Mouse (Mus musculus): ENCODE results near the gene Metap1d. TPM values are rescaled to one million over a fixed set of nuclear protein-coding genes. Genes with fewer than 3 reads are reported as not detected.

Metap1d gene
- polyA plus RNA-seq, 1 experiment from 2014 or later: 33.4 TPM

DNA sequence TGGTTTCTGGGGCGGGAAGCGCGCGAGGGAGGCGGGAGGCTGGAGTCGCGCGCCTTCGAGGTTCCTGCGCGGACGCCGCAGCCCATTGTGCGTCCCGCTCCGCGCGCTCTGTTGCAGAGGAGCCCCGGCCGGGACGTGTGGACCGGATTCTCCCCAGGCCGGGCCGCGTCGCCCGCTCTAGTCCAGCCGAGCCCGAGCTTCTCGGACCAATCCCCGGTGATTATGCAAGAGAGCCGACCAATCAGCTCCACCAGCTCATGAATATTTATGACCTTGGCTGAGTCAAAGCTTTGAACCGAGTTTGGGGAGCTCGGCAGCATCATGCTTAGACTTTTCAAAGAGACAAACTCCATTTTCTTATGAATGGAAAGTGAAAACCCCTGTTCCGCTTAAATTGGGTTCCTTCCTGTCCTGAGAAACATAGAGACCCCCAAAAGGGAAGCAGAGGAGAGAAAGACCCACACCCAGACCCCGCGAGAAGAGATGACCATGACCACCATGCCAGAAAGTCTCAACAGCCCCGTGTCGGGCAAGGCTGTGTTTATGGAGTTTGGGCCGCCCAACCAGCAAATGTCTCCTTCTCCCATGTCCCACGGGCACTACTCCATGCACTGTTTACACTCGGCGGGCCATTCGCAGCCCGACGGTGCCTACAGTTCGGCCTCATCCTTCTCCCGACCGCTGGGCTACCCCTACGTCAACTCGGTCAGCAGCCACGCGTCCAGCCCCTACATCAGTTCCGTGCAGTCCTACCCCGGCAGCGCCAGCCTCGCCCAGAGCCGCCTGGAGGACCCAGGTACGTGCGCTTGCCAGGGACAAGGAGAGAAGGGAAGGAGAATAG lies 76.7 kb downstream of the Metap1d start:
- Histone ChIP-seq H3K27me3 (peaks cover 99% of the 10 kb centered on the region), H3K9ac (peak overlapping the region; percentile 35; the same call in 1 of the 2 replicates), H3K9me3 (no peaks in the 10 kb centered on the region), H3K4me3 (peak overlapping the region; percentile 39), H3K4me1 (replicated peaks) (peaks cover 26% of the 10 kb centered on the region), H3K36me3 (no peaks in the 10 kb centered on the region), H3K27ac (no peak overlapping the region), H3K4me2 (peak overlapping the region; percentile 63)
- under 1% methylated on average over 59 of the region's 60 CpGs for WGBS
- peak; percentile 69 for ATAC-seq (ENCODE audit: low FRiP score)

- H3K9ac ChIP-seq: no peak overlapping the region
- WGBS: 1% methylated on average over 34 of the region's 34 CpGs
- no peaks in the 10 kb centered on the region for H3K36me3 ChIP-seq
- H3K27me3 ChIP-seq: peaks cover 97% of the 10 kb centered on the region
- H3K27ac ChIP-seq: no peak overlapping the region
- H3K9me3 ChIP-seq: no peaks in the 10 kb centered on the region
- ATAC-seq (ENCODE audit: low FRiP score): no peak
- peak overlapping the region; percentile 63; the same call in 1 of the 2 replicates for H3K4me2 ChIP-seq
- H3K4me3 ChIP-seq: peak overlapping the region; percentile 39; the same call in 1 of the 2 replicates
- peaks cover 26% of the 10 kb centered on the region for H3K4me1 ChIP-seq (replicated peaks)
These were observed 77.5 kb downstream of the Metap1d start for GRCm38 (mm10) chr2:71530391-71531123.

GRCm38 (mm10) chr2:71531124-71531590 lies 78.1 kb downstream of the Metap1d start:
- H3K27ac ChIP-seq: no peak overlapping the region

GRCm38 (mm10) chr2:71531990-71532970 lies 79.2 kb downstream of the Metap1d start:
- Histone ChIP-seq H3K4me1 (replicated peaks) (peaks cover 26% of the 10 kb centered on the region), H3K36me3 (no peaks in the 10 kb centered on the region), H3K27me3 (peaks cover 96% of the 10 kb centered on the region), H3K4me3 (no peak overlapping the region), H3K9me3 (no peaks in the 10 kb centered on the region), H3K9ac (no peak overlapping the region), H3K27ac (no peak overlapping the region), H3K4me2 (no peak overlapping the region)
- ATAC-seq (ENCODE audit: low FRiP score): no peak
- under 1% methylated on average over 43 of the region's 43 CpGs for WGBS

More at GRCm38 (mm10) chr2:71531124-71531590, 78.1 kb downstream of the Metap1d start:
- Histone ChIP-seq H3K4me2 (no peak overlapping the region), H3K4me3 (peak overlapping the region; percentile 3; the same call in 1 of the 2 replicates), H3K4me1 (replicated peaks) (peaks cover 26% of the 10 kb centered on the region), H3K27me3 (peaks cover 96% of the 10 kb centered on the region), H3K9me3 (no peaks in the 10 kb centered on the region), H3K36me3 (no peaks in the 10 kb centered on the region), H3K9ac (no peak overlapping the region)
- WGBS: 1% methylated on average over 12 of the region's 12 CpGs
- ATAC-seq (ENCODE audit: low FRiP score): no peak

GRCm38 (mm10) chr2:71533094-71533493 lies 80.0 kb downstream of the Metap1d start:
- Histone ChIP-seq H3K27me3 (peaks cover 96% of the 10 kb centered on the region), H3K4me1 (replicated peaks) (peaks cover 26% of the 10 kb centered on the region), H3K4me2 (no peak overlapping the region), H3K27ac (no peak overlapping the region), H3K9ac (no peak overlapping the region), H3K9me3 (no peaks in the 10 kb centered on the region), H3K36me3 (no peaks in the 10 kb centered on the region), H3K4me3 (no peak overlapping the region)
- ATAC-seq (ENCODE audit: low FRiP score): no peak
- WGBS: 6% methylated on average over 5 of the region's 5 CpGs

DNA sequence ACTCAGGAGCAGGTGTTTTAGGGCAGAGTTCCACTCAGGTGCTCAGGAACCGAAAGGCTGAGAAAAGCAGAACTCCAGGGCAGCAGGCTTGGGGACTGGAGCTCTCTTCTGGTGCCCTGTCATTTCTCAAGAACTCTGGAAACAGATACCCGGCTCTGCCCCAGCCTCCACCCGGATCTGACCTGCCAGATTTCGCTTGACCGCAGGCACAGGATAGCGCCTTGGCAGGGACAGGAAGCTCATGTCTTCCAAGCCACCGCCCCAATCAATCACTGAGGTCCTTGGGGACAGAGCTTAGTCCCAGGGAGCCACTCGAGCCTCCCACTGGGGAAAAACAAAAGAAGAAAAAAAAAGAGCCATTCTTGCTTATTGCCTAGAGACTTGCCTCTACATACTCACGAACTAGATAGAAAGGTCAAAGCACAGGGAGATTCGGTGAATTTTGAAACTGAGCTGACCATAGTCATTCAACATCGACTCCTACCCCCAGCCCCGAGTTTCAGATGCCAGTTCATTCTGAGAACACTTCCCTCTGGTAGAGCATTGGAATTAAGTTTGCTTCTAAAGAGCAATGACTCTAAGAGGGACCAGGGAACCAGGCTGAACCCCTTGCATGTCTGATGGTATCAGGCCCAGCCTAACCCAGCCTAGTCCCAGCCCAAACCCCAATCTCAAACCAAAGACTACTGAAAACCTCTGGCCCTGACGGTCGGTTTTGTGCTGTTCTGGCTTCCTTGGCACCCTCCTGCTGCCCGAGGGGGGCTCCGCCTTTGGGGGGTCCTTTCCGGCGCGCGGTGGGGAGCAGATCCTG lies 81.4 kb downstream of the Metap1d start:
- no peak overlapping the region for H3K4me3 ChIP-seq

GRCm38 (mm10) chr2:71540611-71541417 lies 87.7 kb downstream of the Metap1d start:
- H3K4me2 ChIP-seq: peak overlapping the region; percentile 23
- ATAC-seq (ENCODE audit: low FRiP score): no peak
- H3K4me3 ChIP-seq: peak overlapping the region; percentile 7; the same call in 1 of the 2 replicates

More for the DNA sequence above, 81.4 kb downstream of the Metap1d start:
- ATAC-seq (ENCODE audit: low FRiP score): no peak
- WGBS: under 1% methylated on average over 20 of the region's 20 CpGs
- Histone ChIP-seq H3K36me3 (no peaks in the 10 kb centered on the region), H3K9ac (no peak overlapping the region), H3K4me1 (replicated peaks) (peaks cover 19% of the 10 kb centered on the region), H3K4me2 (no peak overlapping the region), H3K27me3 (peaks cover 96% of the 10 kb centered on the region), H3K27ac (no peak overlapping the region), H3K9me3 (no peaks in the 10 kb centered on the region)

GRCm38 (mm10) chr2:71541418-71542226 lies 88.5 kb downstream of the Metap1d start:
- H3K9ac ChIP-seq: no peak overlapping the region
- 1% methylated on average over 37 of the region's 37 CpGs for WGBS
- H3K36me3 ChIP-seq: no peaks in the 10 kb centered on the region
- no peak overlapping the region for H3K4me3 ChIP-seq
- no peak for ATAC-seq (ENCODE audit: low FRiP score)
- peak overlapping the region; percentile 23 for H3K4me2 ChIP-seq
- no peak overlapping the region for H3K27ac ChIP-seq
- peaks cover 27% of the 10 kb centered on the region for H3K4me1 ChIP-seq (replicated peaks)
- peaks cover 96% of the 10 kb centered on the region for H3K27me3 ChIP-seq
- no peaks in the 10 kb centered on the region for H3K9me3 ChIP-seq

More at GRCm38 (mm10) chr2:71540611-71541417, 87.7 kb downstream of the Metap1d start:
- peaks cover 96% of the 10 kb centered on the region for H3K27me3 ChIP-seq
- H3K9me3 ChIP-seq: no peaks in the 10 kb centered on the region
- under 1% methylated on average over 43 of the region's 48 CpGs for WGBS
- no peak overlapping the region for H3K27ac ChIP-seq
- peaks cover 19% of the 10 kb centered on the region for H3K4me1 ChIP-seq (replicated peaks)
- no peak overlapping the region for H3K9ac ChIP-seq
- H3K36me3 ChIP-seq: no peaks in the 10 kb centered on the region

DNA sequence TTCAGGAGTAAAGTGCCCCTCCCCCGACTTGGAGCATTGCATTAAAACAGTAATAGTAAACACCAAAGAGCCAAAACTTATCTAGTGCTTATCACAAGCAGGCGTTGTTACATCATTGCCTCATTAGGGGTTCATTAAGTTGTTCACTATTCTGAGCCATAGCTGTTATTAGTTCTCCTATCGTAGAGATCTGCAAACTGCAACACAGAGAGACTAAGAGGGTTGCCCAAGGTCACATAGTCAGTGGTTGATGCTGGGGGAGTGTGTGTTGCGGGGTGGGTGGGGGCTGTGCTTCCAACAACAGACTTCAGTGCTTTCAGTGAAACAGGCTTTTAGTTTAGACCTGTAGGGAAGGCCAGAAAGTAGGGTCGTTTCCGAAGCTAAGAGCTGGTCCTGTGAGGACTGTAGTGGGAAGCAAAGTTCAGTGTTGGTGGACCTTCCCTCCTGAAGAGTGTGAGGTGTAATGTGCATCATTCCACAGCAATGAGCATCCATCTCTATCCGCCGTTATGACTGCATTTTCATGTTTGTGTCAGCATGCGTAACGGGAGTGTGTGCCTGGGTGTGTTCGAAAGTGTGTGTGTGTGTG lies 89.2 kb downstream of the Metap1d start:
- H3K4me3 ChIP-seq: no peak overlapping the region
- no peaks in the 10 kb centered on the region for H3K9me3 ChIP-seq
- peaks cover 96% of the 10 kb centered on the region for H3K27me3 ChIP-seq
- H3K4me2 ChIP-seq: no peak overlapping the region
- H3K4me1 ChIP-seq (replicated peaks): peaks cover 31% of the 10 kb centered on the region
- no peak for ATAC-seq (ENCODE audit: low FRiP score)
- WGBS: 3% methylated on average over 11 of the region's 11 CpGs
- no peak overlapping the region for H3K27ac ChIP-seq
- no peak overlapping the region for H3K9ac ChIP-seq
- H3K36me3 ChIP-seq: no peaks in the 10 kb centered on the region
